In the genomic region with DNA sequence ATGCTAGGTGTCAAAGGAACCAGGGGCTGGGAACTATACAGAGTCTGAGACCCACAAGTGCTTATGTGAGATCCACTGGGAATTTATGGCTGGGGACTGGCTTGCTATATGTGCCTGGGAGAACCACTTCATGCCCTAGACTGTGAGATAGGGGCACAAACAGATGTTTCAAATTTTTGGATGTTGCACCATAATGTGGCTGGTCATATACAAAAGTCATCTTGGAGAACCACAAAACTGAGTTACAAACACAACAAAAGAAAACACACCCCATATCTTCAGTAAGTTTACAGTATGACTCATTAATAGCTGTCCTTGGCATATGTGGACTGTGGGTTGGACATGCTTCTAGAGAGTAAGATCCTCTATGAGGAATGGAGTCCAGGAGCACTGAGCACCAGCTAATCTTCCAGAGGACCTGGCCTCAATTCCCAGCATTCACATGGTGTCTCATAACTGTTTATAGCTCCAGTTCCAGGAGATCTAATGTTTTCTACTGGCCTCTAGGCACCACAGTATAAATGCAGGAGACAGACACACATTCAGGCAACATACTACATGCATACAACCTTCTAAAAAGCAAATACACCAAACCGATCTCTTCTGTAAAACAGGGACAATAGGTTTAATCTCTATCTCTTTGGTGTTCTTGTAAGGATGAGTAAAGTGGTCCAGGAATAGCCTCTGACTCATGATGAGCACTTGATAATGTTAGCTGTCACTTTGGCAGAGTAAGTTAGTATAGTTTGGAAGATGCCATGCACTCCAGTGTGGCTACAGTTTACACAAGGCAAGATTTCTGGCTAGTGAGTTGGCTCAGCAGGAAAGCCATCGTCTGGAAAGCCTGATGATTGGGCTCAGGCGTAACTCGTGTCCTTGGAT, we compare ENCODE assay signal across 20 mouse cellular contexts.
DNase-seq lines count a peak whose midpoint lies in the region; ATAC-seq and TF ChIP-seq lines count a peak whose summit lies in the region.
"Had no signal": no experiment of that assay in that cellular context is flagged by ENCODE, and none has a peak within 500 bp of the region (broad histone marks: within the 10 kb centered on the region; RNA-seq: fewer than 3 reads in every experiment).

No protein-coding gene starts in this region.

- CTCF ChIA-PET in Patski (lab: Charles Lee), result interaction anchor here (0.9 to 2.4 kb wide), 8 partner anchors 9 to 21 kb away, joined by 3 to 8 read pairs (median 4); no protein-coding TSS in a partner anchor

- peak; percentile 81 for ATAC-seq in Patski
- ATAC-seq: forebrain, embryonic 15.5 days; hindbrain, embryonic 16.5 days; inflammation-experienced regulatory T-cells, adult 6 months; intestine, postnatal 0 days had no signal

- in situ Hi-C loops in Patski (cut with MboI; ENCODE audit: low pct_unique_long_range_greater_than_20kb), result no loop called here

- DNase-seq in adrenal gland, adult 2 months, result peak; percentile 29
- DNase-seq in adrenal gland, postnatal 10 days, result no peak
- DNase-seq in gastrocnemius, adult 2 months, result peak; percentile 22
- no peak for DNase-seq in gastrocnemius, postnatal 10 days
- peak; percentile 28 for DNase-seq in Patski (ENCODE audit: low read depth, low spot score)
- DNase-seq in skeletal muscle tissue, adult 2 months (ENCODE audit: low read depth, low spot score), result peak; percentile 12
- no peak for DNase-seq in c-Kit-positive CD71-positive TER-119-positive erythroid progenitor cells, embryonic 14.5 days (ENCODE audit: low spot score)
- DNase-seq in spleen, postnatal 10 days (ENCODE audit: low spot score in 2 of 2), result no peak
- DNase-seq: adrenal gland, postnatal 14 days; cerebellum, adult 11 months; cerebellum, adult 9-10 months; heart, adult 2 months; heart, postnatal 36 days; kidney, adult 8-10 months had no signal

- peak overlapping the region; percentile 58; the same call in 1 of the 2 replicates for H3K27ac ChIP-seq in gastrocnemius, adult 2 months
- H3K27ac ChIP-seq: embryonic facial prominence, embryonic 10.5 days; forebrain, embryonic 15.5 days; heart, adult 2 months had no signal

- no peak for TF ChIP-seq CTCF in gastrocnemius, adult 2 months (IDR thresholded peaks at IDR 0.05)
- TF ChIP-seq CTCF in Patski (IDR thresholded peaks at IDR 0.05), result no peak

- intact Hi-C loops in gastrocnemius, adult 2 months (cut with DNase I), result no loop called here

- H3K4me3 ChIP-seq in gastrocnemius, adult 2 months, result no peak overlapping the region
- H3K4me3 ChIP-seq: embryonic facial prominence, embryonic 10.5 days; forebrain, embryonic 15.5 days; heart, adult 2 months; heart, embryonic 12.5 days had no signal

- POLR2A ChIA-PET in Patski (lab: Charles Lee), result interaction anchor here (0.6 kb wide), 2 partner anchors 12 to 283 kb away, joined by 4 read pairs; no protein-coding TSS in a partner anchor

- H3K27me3 ChIP-seq in Patski, result no peaks in the 10 kb centered on the region
- H3K27me3 ChIP-seq: forebrain, embryonic 15.5 days; heart, embryonic 12.5 days had no signal

Comparison
In these comparisons a context has a peak if more than half of its experiments do, and no peak if none do; other contexts are left out.
1. DNase-seq: peak in adrenal gland, adult 2 months (single experiment), gastrocnemius, adult 2 months (single experiment), Patski (single experiment) and skeletal muscle tissue, adult 2 months (single experiment); none in adrenal gland, postnatal 10 days (single experiment), gastrocnemius, postnatal 10 days (single experiment), c-Kit-positive CD71-positive TER-119-positive erythroid progenitor cells, embryonic 14.5 days (single experiment) and spleen, postnatal 10 days (0 of 2).